Mouse (Mus musculus) lung, postnatal 0 days (tissue): ENCODE data around the gene Bcam. TPM values are rescaled to one million over a fixed set of nuclear protein-coding genes. Genes with fewer than 3 reads are reported as not detected.
A peak's percentile ranks its signal among the peaks of the same experiment; 100 is the strongest.

Experiments
- ATAC-seq: fragments of 200-750 bp; cut with Nextera tagmentation; 2 replicates; pipeline ENCODE4 v1.8.0; 2017; ENCODE audit warnings: moderate library complexity
- DNase-seq: peaks from one replicate; pipeline ENCODE4 v3.0.0-alpha.2; 2016; ENCODE audit warnings: low spot score
- H3K27ac ChIP-seq: fragments of 300-500 bp; sonication (generic); 2 replicates; pipeline ENCODE4 v1.5.1; 2014; ENCODE audit warnings: antibody characterized with exemption, mild to moderate bottlenecking, low read length, mixed read lengths
- H3K27me3 ChIP-seq: fragments of 300-500 bp; sonication (generic); replicated peaks from 2 replicates; pipeline ENCODE4 v1.6.1; 2014; ENCODE audit warnings: low read length, mixed read lengths; ENCODE audit not compliant: insufficient read depth
- H3K36me3 ChIP-seq: fragments of 300-500 bp; sonication (generic); 2 replicates; pipeline ENCODE4 v1.6.1; 2014; ENCODE audit warnings: low read length, mixed read lengths; ENCODE audit not compliant: insufficient read depth
- H3K4me1 ChIP-seq: fragments of 300-500 bp; sonication (generic); 2 replicates; pipeline ENCODE4 v1.6.1; 2014; ENCODE audit warnings: antibody characterized with exemption, low read depth, low read length, mixed read lengths; ENCODE audit not compliant: insufficient read depth
- H3K4me2 ChIP-seq: fragments of 300-500 bp; sonication (generic); replicated peaks from 2 replicates; pipeline ENCODE4 v1.6.1; 2014; ENCODE audit warnings: low read depth, mild to moderate bottlenecking, low read length, moderate library complexity, mixed read lengths
- H3K4me3 ChIP-seq: fragments of 300-500 bp; sonication (generic); 2 replicates; pipeline ENCODE4 v1.5.1; 2014; ENCODE audit warnings: low read depth, low read length
- H3K9ac ChIP-seq: fragments of 300-500 bp; sonication (generic); replicated peaks from 2 replicates; pipeline ENCODE4 v1.6.1; 2014; ENCODE audit warnings: low read depth, mild to moderate bottlenecking
- H3K9me3 ChIP-seq: fragments of 300-500 bp; sonication (generic); 2 replicates; pipeline ENCODE4 v1.6.1; 2016; ENCODE audit warnings: low read length, mixed read lengths
- CTCF ChIP-seq: IDR thresholded peaks from 2 replicates; pipeline ENCODE4 v1.5.1; 2016; ENCODE audit warnings: antibody characterized with exemption, mild to moderate bottlenecking
- EP300 ChIP-seq: IDR thresholded peaks from 2 replicates; pipeline ENCODE4 v1.6.1; 2016; ENCODE audit warnings: antibody characterized with exemption, mild to moderate bottlenecking, control low read depth
- WGBS: fragments of 180-500 bp; shearing (Covaris S2); extraction: QIAGEN DNeasy Blood & Tissue Kit; methylation state at CpG from one replicate; pipeline ENCODE4 v1.1.7; 2014; 5-methylcytosine and 5-hydroxymethylcytosine counted together
- polyA plus RNA-seq: library from polyadenylated mRNA; unstranded; fragments of >200 nt; fragmentation: Nextera tagmentation; extraction: Ambion mirVana; gene quantifications from 2 replicates; pipeline ENCODE4 v1.2.1, GENCODE M21; 2015

The Bcam gene
- polyA plus RNA-seq, 1 experiment from 2014 or later, result 477 TPM

GRCm38 (mm10) chr7:19734178-19734666, 36.6 kb downstream of the Bcam start:
- Histone ChIP-seq H3K4me2 (no peak overlapping the region), H3K9me3 (no peaks in the 10 kb centered on the region), H3K9ac (no peak overlapping the region), H3K4me1 (no peaks in the 10 kb centered on the region), H3K27ac (no peak overlapping the region), H3K4me3 (no peak overlapping the region), H3K27me3 (no peaks in the 10 kb centered on the region), H3K36me3 (peaks cover 37% of the 10 kb centered on the region; the same call in 1 of the 2 replicates)
- TF ChIP-seq CTCF (no peak), EP300 (no peak)
- ATAC-seq (no peak), DNase-seq (no peak)
- 82% methylated on average over 10 of the region's 10 CpGs for WGBS

- H3K36me3 ChIP-seq, result peaks cover 27% of the 10 kb centered on the region; the same call in 1 of the 2 replicates
- no peak for DNase-seq
- ATAC-seq, result no peak
- no peaks in the 10 kb centered on the region for H3K9me3 ChIP-seq
- WGBS, result 87% methylated on average over 4 of the region's 4 CpGs
- TF ChIP-seq CTCF, result no peak
- H3K4me1 ChIP-seq, result no peaks in the 10 kb centered on the region
- no peak overlapping the region for H3K27ac ChIP-seq
- H3K9ac ChIP-seq, result no peak overlapping the region
- H3K27me3 ChIP-seq, result no peaks in the 10 kb centered on the region
- no peak overlapping the region for H3K4me2 ChIP-seq
- no peak overlapping the region for H3K4me3 ChIP-seq
Measured at GRCm38 (mm10) chr7:19726541-19726940, 44.3 kb downstream of the Bcam start.

- DNase-seq (peak; percentile 73), ATAC-seq (peak; percentile 72)
- no peak overlapping the region for H3K27ac ChIP-seq
- no peak overlapping the region for H3K9ac ChIP-seq
- TF ChIP-seq EP300 (no peak), CTCF (no peak)
- H3K4me1 ChIP-seq, result no peaks in the 10 kb centered on the region
- no peaks in the 10 kb centered on the region for H3K9me3 ChIP-seq
- no peak overlapping the region for H3K4me3 ChIP-seq
- H3K4me2 ChIP-seq, result no peak overlapping the region
- 76% methylated on average over 12 of the region's 12 CpGs for WGBS
- peaks cover 28% of the 10 kb centered on the region; the same call in 1 of the 2 replicates for H3K36me3 ChIP-seq
- no peaks in the 10 kb centered on the region for H3K27me3 ChIP-seq
Measured at GRCm38 (mm10) chr7:19724167-19724566, 46.6 kb downstream of the Bcam start.

- Histone ChIP-seq H3K36me3 (peaks cover 19% of the 10 kb centered on the region; the same call in 1 of the 2 replicates), H3K4me3 (no peak overlapping the region), H3K9ac (no peak overlapping the region), H3K4me1 (no peaks in the 10 kb centered on the region), H3K27me3 (no peaks in the 10 kb centered on the region), H3K9me3 (no peaks in the 10 kb centered on the region), H3K27ac (no peak overlapping the region), H3K4me2 (no peak overlapping the region)
- DNase-seq (peak; percentile 66), ATAC-seq (peak; percentile 57)
- TF ChIP-seq EP300 (peak; percentile 78; the same call in 1 of the 2 replicates), CTCF (no peak)
- WGBS, result 63% methylated on average over 6 of the region's 6 CpGs
Measured at GRCm38 (mm10) chr7:19722754-19723195, 48.0 kb downstream of the Bcam start.

GRCm38 (mm10) chr7:19719200-19719599, 51.6 kb downstream of the Bcam start:
- TF ChIP-seq EP300 (no peak), CTCF (no peak)
- no peak overlapping the region for H3K4me2 ChIP-seq
- WGBS, result 93% methylated on average over 4 of the region's 4 CpGs
- H3K9me3 ChIP-seq, result no peaks in the 10 kb centered on the region
- no peak overlapping the region for H3K9ac ChIP-seq
- no peak overlapping the region for H3K4me3 ChIP-seq
- H3K27me3 ChIP-seq, result no peaks in the 10 kb centered on the region
- ATAC-seq, result no peak
- no peak overlapping the region for H3K27ac ChIP-seq
- H3K4me1 ChIP-seq, result no peaks in the 10 kb centered on the region
- DNase-seq, result no peak
- H3K36me3 ChIP-seq, result 0 out of 2 replicates have a peak, but pooled peaks cover 8% of the 10 kb centered on the region

GRCm38 (mm10) chr7:19718297-19718952, 52.4 kb downstream of the Bcam start:
- Histone ChIP-seq H3K27ac (no peak overlapping the region), H3K36me3 (0 out of 2 replicates have a peak, but pooled peaks cover 8% of the 10 kb centered on the region)
- WGBS, result 89% methylated on average over 5 of the region's 5 CpGs

More at GRCm38 (mm10) chr7:19718297-19718952, 52.4 kb downstream of the Bcam start:
- no peak for TF ChIP-seq EP300
- no peak for TF ChIP-seq CTCF
- no peak overlapping the region for H3K4me3 ChIP-seq
- H3K9ac ChIP-seq, result no peak overlapping the region
- H3K4me2 ChIP-seq, result no peak overlapping the region
- ATAC-seq (no peak), DNase-seq (no peak)
- no peaks in the 10 kb centered on the region for H3K27me3 ChIP-seq
- H3K4me1 ChIP-seq, result no peaks in the 10 kb centered on the region
- H3K9me3 ChIP-seq, result no peaks in the 10 kb centered on the region
